Mouse (Mus musculus) MEL (cell line): Measurements from ENCODE around the gene Fbxo24. TPM values are rescaled to one million over a fixed set of nuclear protein-coding genes. Genes with fewer than 3 reads are reported as not detected.
A peak's percentile ranks its signal among the peaks of the same experiment; 100 is the strongest.

ENCODE experiments used
- DNase-seq: peaks from one replicate; pipeline ENCODE4 v3.0.0; 2011; ENCODE audit warnings: low read depth, low spot score
- H3K27ac ChIP-seq: 2 replicates; pipeline ENCODE4 v1.5.1; 2012; ENCODE audit warnings: low read depth, mild to moderate bottlenecking, control low read depth, low read length, moderate library complexity; ENCODE audit not compliant: control insufficient read depth
- H3K27me3 ChIP-seq, 2 experiments: fragments of 150-350 bp in 1 of 2; sonication (generic) in 1 of 2; 2 replicates each; pipeline ENCODE4 v1.6.1; 2012; ENCODE audit warnings: low read length in 2 of 2, mild to moderate bottlenecking in 2 of 2, improper control_type of control experiment in 1 of 2, moderate library complexity in 1 of 2; ENCODE audit not compliant: insufficient read depth in 2 of 2, control insufficient read depth in 1 of 2
- H3K36me3 ChIP-seq, 2 experiments: 2 replicates each; pipeline ENCODE4 v1.6.1; 2012 to 2014; ENCODE audit warnings: low read length in 2 of 2, improper control_type of control experiment in 1 of 2, inconsistent platforms in 1 of 2, mild to moderate bottlenecking in 1 of 2; ENCODE audit not compliant: insufficient read depth in 2 of 2, control insufficient read depth in 1 of 2
- H3K4me1 ChIP-seq, 2 experiments: fragments of 150-350 bp in 1 of 2; sonication (generic) in 1 of 2; 2 replicates each; pipeline ENCODE4 v1.6.1; 2012; ENCODE audit warnings: low read length in 2 of 2, improper control_type of control experiment in 1 of 2, mild to moderate bottlenecking in 1 of 2; ENCODE audit not compliant: insufficient read depth in 2 of 2, control insufficient read depth in 1 of 2
- H3K4me3 ChIP-seq, 2 experiments: fragments of 150-350 bp in 1 of 2; sonication (generic) in 1 of 2; 2 replicates each; pipeline ENCODE4 v1.5.1; 2012; ENCODE audit warnings: low read depth in 2 of 2, low read length in 2 of 2, mild to moderate bottlenecking in 2 of 2, moderate library complexity in 2 of 2, control low read depth in 1 of 2, improper control_type of control experiment in 1 of 2; ENCODE audit not compliant: control insufficient read depth in 1 of 2, insufficient read depth in 1 of 2
- H3K79me2 ChIP-seq: 2 replicates; pipeline ENCODE4 v1.6.1; 2012; ENCODE audit warnings: mild to moderate bottlenecking, low read length, moderate library complexity; ENCODE audit not compliant: control insufficient read depth, poor library complexity, insufficient read depth
- H3K9ac ChIP-seq: 2 replicates; pipeline ENCODE4 v1.6.1; 2012; ENCODE audit warnings: low read depth, mild to moderate bottlenecking, control low read depth, low read length, moderate library complexity; ENCODE audit not compliant: control insufficient read depth, poor library complexity, severe bottlenecking
- H3K9me3 ChIP-seq: fragments of 150-350 bp; sonication (generic); replicated peaks from 2 replicates; pipeline ENCODE4 v1.6.1; 2012; ENCODE audit warnings: mild to moderate bottlenecking, low read length, improper control_type of control experiment, moderate library complexity; ENCODE audit not compliant: insufficient read depth
- BHLHE40 ChIP-seq: IDR thresholded peaks from 2 replicates; pipeline ENCODE4 v1.6.1; 2012; ENCODE audit warnings: low read depth, mild to moderate bottlenecking, inconsistent platforms, low read length, improper control_type of control experiment, borderline replicate concordance
- CHD2 ChIP-seq: IDR thresholded peaks from 2 replicates; pipeline ENCODE4 v1.6.1; 2011; ENCODE audit warnings: low read length, improper control_type of control experiment
- ELF1 ChIP-seq: IDR thresholded peaks from 2 replicates; pipeline ENCODE4 v1.6.1; 2014; ENCODE audit warnings: low read depth, mild to moderate bottlenecking, inconsistent platforms, low read length, improper control_type of control experiment, moderate library complexity
- EP300 ChIP-seq, 2 experiments: IDR thresholded peaks; 2 replicates each; pipeline ENCODE4 v1.6.1; 2011; ENCODE audit warnings: improper control_type of control experiment in 2 of 2, low read length in 2 of 2, low read depth in 1 of 2, mild to moderate bottlenecking in 1 of 2
- ETS1 ChIP-seq: IDR thresholded peaks from 2 replicates; pipeline ENCODE4 v1.6.1; 2012; ENCODE audit warnings: low read depth, mild to moderate bottlenecking, inconsistent platforms, low read length, improper control_type of control experiment, moderate library complexity
- GABPA ChIP-seq: IDR thresholded peaks from 2 replicates; pipeline ENCODE4 v1.6.1; 2012; ENCODE audit warnings: low read depth, mild to moderate bottlenecking, inconsistent platforms, low read length, improper control_type of control experiment, moderate library complexity
- GATA1 ChIP-seq: IDR thresholded peaks from 2 replicates; pipeline ENCODE4 v1.6.1; 2011; ENCODE audit warnings: low read depth, low read length, improper control_type of control experiment
- HCFC1 ChIP-seq: IDR thresholded peaks from 2 replicates; pipeline ENCODE4 v1.6.1; 2012; ENCODE audit warnings: low read depth, mild to moderate bottlenecking, inconsistent platforms, low read length, improper control_type of control experiment, moderate library complexity
- JUND ChIP-seq: IDR thresholded peaks from 2 replicates; pipeline ENCODE4 v1.6.1; 2011; ENCODE audit warnings: low read depth, mild to moderate bottlenecking, improper control_type of control experiment, low read length
- KAT2A ChIP-seq: conservative IDR thresholded peaks from 2 replicates; pipeline ENCODE4 v1.6.1; 2012; ENCODE audit warnings: low read depth, low read length, improper control_type of control experiment, inconsistent platforms
- MAFK ChIP-seq: IDR thresholded peaks from 2 replicates; pipeline ENCODE4 v1.6.1; 2011; ENCODE audit warnings: low read depth, mild to moderate bottlenecking, low read length, improper control_type of control experiment, borderline replicate concordance
- MAX ChIP-seq: IDR thresholded peaks from 2 replicates; pipeline ENCODE4 v1.6.1; 2011; ENCODE audit warnings: low read length, improper control_type of control experiment
- MAZ ChIP-seq: IDR thresholded peaks from 2 replicates; pipeline ENCODE4 v1.6.1; 2012; ENCODE audit warnings: low read depth, mild to moderate bottlenecking, inconsistent platforms, low read length, improper control_type of control experiment
- MXI1 ChIP-seq: IDR thresholded peaks from 2 replicates; pipeline ENCODE4 v1.6.1; 2011; ENCODE audit warnings: mild to moderate bottlenecking, low read depth, low read length, improper control_type of control experiment
- MYB ChIP-seq: IDR thresholded peaks from 2 replicates; pipeline ENCODE4 v1.6.1; 2011; ENCODE audit warnings: mild to moderate bottlenecking, low read depth, low read length, improper control_type of control experiment
- NELFE ChIP-seq: IDR thresholded peaks from 2 replicates; pipeline ENCODE4 v1.6.1; 2011; ENCODE audit warnings: low read depth, low read length, improper control_type of control experiment
- NRF1 ChIP-seq: IDR thresholded peaks from 2 replicates; pipeline ENCODE4 v1.6.1; 2014; ENCODE audit warnings: low read depth, mild to moderate bottlenecking, inconsistent platforms, low read length, improper control_type of control experiment, moderate library complexity; ENCODE audit not compliant: poor library complexity, insufficient read depth, severe bottlenecking
- POLR2A ChIP-seq, 2 experiments: IDR thresholded peaks; 2 replicates each; pipeline ENCODE4 v1.6.1; 2011 to 2012; ENCODE audit warnings: low read length in 2 of 2, mild to moderate bottlenecking in 2 of 2, control low read depth in 1 of 2, improper control_type of control experiment in 1 of 2, low read depth in 1 of 2, moderate library complexity in 1 of 2; ENCODE audit not compliant: control insufficient read depth in 1 of 2, insufficient read depth in 1 of 2, poor library complexity in 1 of 2
- POLR2AphosphoS2 ChIP-seq: IDR thresholded peaks from 2 replicates; pipeline ENCODE4 v1.6.1; 2011; ENCODE audit warnings: low read length, improper control_type of control experiment
- POLR2AphosphoS5 ChIP-seq: IDR thresholded peaks from 2 replicates; pipeline ENCODE4 v1.6.1; 2012; ENCODE audit warnings: low read depth, borderline replicate concordance, mild to moderate bottlenecking, inconsistent platforms, low read length, moderate library complexity, mixed read lengths
- RAD21 ChIP-seq: IDR thresholded peaks from 2 replicates; pipeline ENCODE4 v1.6.1; 2011; ENCODE audit warnings: mild to moderate bottlenecking, low read depth, low read length, improper control_type of control experiment
- RCOR1 ChIP-seq: IDR thresholded peaks from 2 replicates; pipeline ENCODE4 v1.6.1; 2012; ENCODE audit warnings: low read depth, mild to moderate bottlenecking, inconsistent platforms, low read length, improper control_type of control experiment
- SIN3A ChIP-seq: IDR thresholded peaks from 2 replicates; pipeline ENCODE4 v1.6.1; 2012; ENCODE audit warnings: low read length, improper control_type of control experiment, inconsistent platforms
- TAL1 ChIP-seq: IDR thresholded peaks from 2 replicates; pipeline ENCODE4 v1.6.1; 2012; ENCODE audit warnings: mild to moderate bottlenecking, inconsistent platforms, low read length, moderate library complexity, mixed read lengths
- TBP ChIP-seq: IDR thresholded peaks from 2 replicates; pipeline ENCODE4 v1.8.0; 2011; ENCODE audit warnings: low read depth, low read length, improper control_type of control experiment
- TCF12 ChIP-seq: IDR thresholded peaks from 2 replicates; pipeline ENCODE4 v1.6.1; 2014; ENCODE audit warnings: low read depth, mild to moderate bottlenecking, inconsistent platforms, low read length, improper control_type of control experiment, moderate library complexity
- UBTF ChIP-seq: IDR thresholded peaks from 2 replicates; pipeline ENCODE4 v1.6.1; 2012; ENCODE audit warnings: low read depth, mild to moderate bottlenecking, inconsistent platforms, low read length, improper control_type of control experiment, moderate library complexity, borderline replicate concordance; ENCODE audit not compliant: insufficient read depth
- USF1 ChIP-seq: IDR thresholded peaks from 2 replicates; pipeline ENCODE4 v1.6.1; 2014; ENCODE audit warnings: low read depth, mild to moderate bottlenecking, inconsistent platforms, low read length, improper control_type of control experiment, moderate library complexity
- USF2 ChIP-seq, 2 experiments: IDR thresholded peaks; 2 replicates each; pipeline ENCODE4 v1.6.1; 2011 to 2012; ENCODE audit warnings: improper control_type of control experiment in 2 of 2, low read length in 2 of 2, borderline replicate concordance in 1 of 2, inconsistent platforms in 1 of 2, low read depth in 1 of 2, mild to moderate bottlenecking in 1 of 2; ENCODE audit not compliant: insufficient read depth in 1 of 2
- ZC3H11A ChIP-seq: IDR thresholded peaks from 2 replicates; pipeline ENCODE4 v1.6.1; 2012; ENCODE audit warnings: low read depth, mild to moderate bottlenecking, inconsistent platforms, low read length, improper control_type of control experiment
- ZKSCAN1 ChIP-seq: IDR thresholded peaks from 2 replicates; pipeline ENCODE4 v1.6.1; 2012; ENCODE audit warnings: low read depth, mild to moderate bottlenecking, inconsistent platforms, low read length, improper control_type of control experiment, moderate library complexity
- ZMIZ1 ChIP-seq: IDR thresholded peaks from 2 replicates; pipeline ENCODE4 v1.6.1; 2012; ENCODE audit warnings: low read depth, mild to moderate bottlenecking, inconsistent platforms, low read length, improper control_type of control experiment, moderate library complexity
- ZNF384 ChIP-seq: IDR thresholded peaks from 2 replicates; pipeline ENCODE4 v1.6.1; 2012; ENCODE audit warnings: low read depth, mild to moderate bottlenecking, inconsistent platforms, low read length, improper control_type of control experiment
- polyA plus RNA-seq, 2 experiments: library from polyadenylated mRNA; stranded (reverse) in 1 of 2; unstranded in 1 of 2; fragments of >175 nt in 1 of 2; fragments of >200 nt in 1 of 2; gene quantifications; 2 replicates each; pipeline versions ENCODE4 v1.2.1 to v1.2.4; 2012; ENCODE audit warnings: low replicate concordance in 2 of 2, low read depth in 1 of 2; ENCODE audit not compliant: insufficient read length in 2 of 2, insufficient read depth in 1 of 2, missing spikeins in 1 of 2
- total RNA-seq: library from RNA; depleted of rRNA; stranded (reverse); fragments of 300-350 nt; gene quantifications from 2 replicates; pipeline ENCODE4 v1.2.3, GENCODE M21; 2012

The Fbxo24 gene
- total and polyA plus RNA-seq, 3 experiments, result 0.42 to 0.46 TPM; not detected in 1

GRCm38 (mm10) chr5:137673015-137673414, 44.2 kb upstream of the Fbxo24 start:
- H3K36me3 ChIP-seq, result peaks cover 2 to 21% of the 10 kb centered on the region in 2 experiments
- H3K27ac ChIP-seq, result peak overlapping the region; percentile 54
- peak; percentile 70 for DNase-seq
- TF ChIP-seq POLR2AphosphoS2, result no peak
- no peak for TF ChIP-seq TBP
- no peak for TF ChIP-seq NRF1
- peak; percentile 47; the same call in 1 of the 2 replicates for TF ChIP-seq HCFC1
- TF ChIP-seq RAD21, result no peak
- TF ChIP-seq RCOR1, result peak; percentile 79
- TF ChIP-seq ZNF384, result peak; percentile 86
- peak; percentile 86 for TF ChIP-seq ETS1
- TF ChIP-seq USF2 (IDR thresholded peaks at IDR 0.05; ENCODE audit: borderline replicate concordance in 1 of 2, insufficient read depth in 1 of 2, low read depth in 1 of 2, low read length in 2 of 2), result no peak
- TF ChIP-seq GATA1, result peak; percentile 90
- TF ChIP-seq SIN3A, result peak; percentile 87
- TF ChIP-seq MAX, result no peak
- TF ChIP-seq USF1, result no peak; the same call in 1 of the 2 replicates
- TF ChIP-seq UBTF, result no peak
- peak; percentile 70 for TF ChIP-seq MXI1
- TF ChIP-seq POLR2A (IDR thresholded peaks at IDR 0.05; ENCODE audit: control insufficient read depth in 1 of 2, insufficient read depth in 1 of 2, low read depth in 1 of 2, low read length in 2 of 2, poor library complexity in 1 of 2), result 0 out of 4 replicates have a peak, but pooled peaks of 1 of the 2 experiments have one; percentile 19
- peak; percentile 68 for TF ChIP-seq TAL1
- TF ChIP-seq ZKSCAN1, result no peak
- no peak for TF ChIP-seq NELFE
- no peak for TF ChIP-seq ELF1
- no peak for TF ChIP-seq ZC3H11A
- TF ChIP-seq TCF12, result peak; percentile 94
- no peak for TF ChIP-seq KAT2A
- TF ChIP-seq MYB, result no peak
- no peak for TF ChIP-seq GABPA
- peak; percentile 51; the same call in 1 of the 2 replicates for TF ChIP-seq MAFK
- TF ChIP-seq BHLHE40, result no peak
- no peak for TF ChIP-seq ZMIZ1
- TF ChIP-seq POLR2AphosphoS5, result no peak
- TF ChIP-seq CHD2, result no peak; the same call in 1 of the 2 replicates
- TF ChIP-seq EP300 (IDR thresholded peaks at IDR 0.05; ENCODE audit: low read depth in 1 of 2, low read length in 2 of 2), result peak; percentile 83 to 91
- TF ChIP-seq JUND, result no peak
- TF ChIP-seq MAZ, result peak; percentile 69; the same call in 1 of the 2 replicates
- TF ChIP-seq, all 39 proteins: peak for 13
- H3K4me1 ChIP-seq, result peaks cover 10 to 31% of the 10 kb centered on the region in 2 experiments
- H3K79me2 ChIP-seq, result peaks cover 32% of the 10 kb centered on the region
- no peak overlapping the region; a peak in 1 of 4 replicates for H3K4me3 ChIP-seq
- H3K9me3 ChIP-seq, result no peaks in the 10 kb centered on the region
- H3K27me3 ChIP-seq, result no peaks in the 10 kb centered on the region
- H3K9ac ChIP-seq, result peak overlapping the region; percentile 22; the same call in 1 of the 2 replicates
